Mouse (Mus musculus): Measurements from ENCODE around the gene Hmg20a. TPM values are rescaled to one million over a fixed set of nuclear protein-coding genes. Genes with fewer than 3 reads are reported as not detected.
"Not testable (repeated sequence)": the region's sequence is repeated elsewhere in the genome, so short reads cannot be mapped to it uniquely, and the experiment has no call there.

Gene Hmg20a
- polyA plus RNA-seq, 1 experiment from 2014 or later: 36.2 TPM

DNA sequence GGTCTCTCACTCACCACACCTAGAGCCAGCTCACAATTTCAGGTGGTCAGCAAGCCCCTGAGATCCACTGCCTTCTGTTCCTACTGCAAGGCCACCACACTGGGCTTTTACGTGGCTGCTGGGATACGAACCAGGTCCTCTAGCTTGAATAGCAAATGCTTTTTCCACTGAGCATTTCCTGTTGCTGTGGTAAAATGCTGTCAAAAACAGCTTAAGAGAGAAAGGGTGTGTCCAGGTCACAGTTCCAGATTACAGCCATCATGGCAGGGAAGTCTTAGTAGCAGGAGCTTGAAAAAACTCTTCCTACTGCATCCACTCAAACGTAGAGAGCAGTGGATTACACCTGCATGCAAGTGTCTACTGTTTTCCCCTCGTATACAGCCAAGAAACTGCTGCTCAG is 6.5 kb downstream of the Hmg20a start:
- 80% methylated on average over 4 of the region's 4 CpGs for WGBS
- TF ChIP-seq CTCF (IDR thresholded peaks at IDR 0.05; ENCODE audit: low read depth): no peak
- no peak overlapping the region for H3K4me3 ChIP-seq (replicated peaks; ENCODE audit: low read depth, low read length)

DNA sequence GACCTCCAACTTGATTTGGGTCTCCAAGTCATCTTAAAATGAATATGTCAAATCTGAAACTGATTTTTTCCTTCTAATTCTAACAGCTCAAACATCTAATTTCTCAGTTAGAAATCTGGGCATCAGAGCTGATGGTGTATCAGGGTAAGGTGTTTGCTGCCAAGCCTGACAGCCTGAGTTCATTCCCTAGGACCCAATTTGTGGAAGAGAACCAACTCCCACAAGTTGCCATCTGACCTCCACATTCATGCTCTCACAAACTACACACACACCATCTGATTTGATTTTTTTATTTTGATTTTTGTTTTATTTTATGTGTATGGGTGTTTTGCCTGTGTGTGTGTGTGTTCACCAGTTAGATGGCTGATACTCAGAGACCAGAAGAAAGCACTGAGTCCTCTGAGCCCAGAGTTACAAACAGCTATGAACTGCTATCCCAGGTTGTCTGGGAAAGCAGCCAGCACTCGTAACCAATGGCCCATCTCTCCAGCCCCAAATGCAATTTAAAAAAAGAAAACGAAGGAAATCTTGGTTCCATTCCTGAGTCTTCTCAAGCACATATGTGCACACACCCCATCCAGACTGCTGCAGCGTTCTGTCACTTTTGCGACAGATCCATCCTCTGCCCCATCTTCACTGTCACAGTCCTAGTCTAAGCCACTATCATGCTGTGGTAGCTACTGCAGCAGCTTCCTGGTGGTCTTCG is 17.6 kb downstream of the Hmg20a start:
- Histone ChIP-seq H3K27ac (no peak overlapping the region), H3K9ac (ENCODE audit: low read depth, low read length) (no peak overlapping the region), H3K4me1 (replicated peaks; ENCODE audit: insufficient read depth, low read length) (no peaks in the 10 kb centered on the region), H3K36me3 (ENCODE audit: insufficient read depth, low read length) (no peaks in the 10 kb centered on the region), H3K9me3 (replicated peaks; ENCODE audit: low read length) (no peaks in the 10 kb centered on the region), H3K27me3 (ENCODE audit: insufficient read depth, low read length) (no peaks in the 10 kb centered on the region), H3K4me3 (replicated peaks; ENCODE audit: low read depth, low read length) (no peak overlapping the region), H3K4me2 (ENCODE audit: low read length) (no peak overlapping the region)
- no peak for TF ChIP-seq CTCF (IDR thresholded peaks at IDR 0.05; ENCODE audit: low read depth)
- 78% methylated on average over 5 of the region's 5 CpGs for WGBS
- DNase-seq (ENCODE audit: low spot score): no peak
- ATAC-seq (replicated peaks; ENCODE audit: low FRiP score, low read depth): no peak

More for the DNA sequence above, 6.5 kb downstream of the Hmg20a start:
- Histone ChIP-seq H3K36me3 (ENCODE audit: insufficient read depth, low read length) (no peaks in the 10 kb centered on the region), H3K27ac (peak overlapping the region; percentile 19; the same call in 1 of the 2 replicates), H3K4me1 (replicated peaks; ENCODE audit: insufficient read depth, low read length) (0 out of 2 replicates have a peak, but pooled peaks cover 3% of the 10 kb centered on the region), H3K9me3 (replicated peaks; ENCODE audit: low read length) (no peaks in the 10 kb centered on the region), H3K4me2 (ENCODE audit: low read length) (no peak overlapping the region), H3K27me3 (ENCODE audit: insufficient read depth, low read length) (no peaks in the 10 kb centered on the region), H3K9ac (ENCODE audit: low read depth, low read length) (no peak overlapping the region)
- no peak for ATAC-seq (replicated peaks; ENCODE audit: low FRiP score, low read depth)
- DNase-seq (ENCODE audit: low spot score): no peak

DNA sequence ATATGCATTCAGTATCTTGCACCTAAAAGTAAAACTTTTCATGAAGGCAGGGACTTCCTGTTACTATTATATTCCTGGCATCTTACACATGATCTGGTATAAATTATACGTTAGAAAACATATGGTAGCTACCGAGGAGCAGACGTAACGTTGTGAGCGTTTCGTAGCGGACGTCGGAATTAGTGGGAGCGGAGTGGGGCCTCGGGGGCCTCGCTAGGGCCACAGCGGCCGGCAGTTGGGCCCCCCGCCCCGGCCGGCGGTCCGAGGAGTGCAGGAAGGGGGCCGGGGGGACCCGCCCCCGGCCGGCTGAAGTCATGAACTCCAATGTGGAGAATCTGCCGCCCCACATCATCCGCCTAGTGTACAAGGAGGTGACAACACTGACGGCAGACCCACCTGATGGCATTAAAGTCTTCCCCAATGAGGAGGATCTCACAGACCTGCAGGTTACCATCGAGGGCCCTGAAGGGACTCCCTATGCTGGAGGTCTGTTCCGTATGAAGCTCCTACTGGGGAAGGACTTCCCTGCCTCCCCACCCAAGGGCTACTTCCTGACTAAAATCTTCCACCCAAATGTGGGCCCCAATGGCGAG is 19.0 kb downstream of the Hmg20a start:
- H3K27me3 ChIP-seq (ENCODE audit: insufficient read depth, low read length); H3K27ac ChIP-seq; H3K4me2 ChIP-seq (ENCODE audit: low read length); H3K9me3 ChIP-seq (replicated peaks; ENCODE audit: low read length); ATAC-seq (replicated peaks; ENCODE audit: low FRiP score, low read depth); H3K9ac ChIP-seq (ENCODE audit: low read depth, low read length); H3K4me1 ChIP-seq (replicated peaks; ENCODE audit: insufficient read depth, low read length); DNase-seq (ENCODE audit: low spot score); H3K36me3 ChIP-seq (ENCODE audit: insufficient read depth, low read length); H3K4me3 ChIP-seq (replicated peaks; ENCODE audit: low read depth, low read length): not testable (repeated sequence)
- 92% methylated on average over 20 of the region's 29 CpGs for WGBS

DNA sequence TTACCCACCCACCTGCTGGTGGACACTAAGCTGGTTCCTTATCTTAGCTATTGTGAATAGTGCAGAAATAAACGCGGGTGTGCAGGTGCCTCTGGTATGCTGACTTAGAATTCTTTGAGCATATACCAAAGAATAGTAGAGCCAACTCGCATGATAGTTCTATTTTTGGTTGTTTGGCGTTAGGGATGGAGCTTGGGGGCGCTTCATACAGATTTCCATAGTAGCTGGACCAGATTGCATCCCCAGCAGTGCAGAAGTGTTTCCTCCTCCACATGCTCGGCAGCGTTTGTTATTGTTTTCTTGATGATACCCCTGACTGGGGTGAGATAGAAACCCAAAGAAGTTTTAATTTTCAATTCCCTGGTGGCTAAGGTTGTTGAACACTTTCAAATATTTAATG is 21.3 kb downstream of the Hmg20a start:
- 57% methylated on average over 7 of the region's 7 CpGs for WGBS
- Histone ChIP-seq H3K9me3 (replicated peaks; ENCODE audit: low read length) (no peaks in the 10 kb centered on the region), H3K9ac (ENCODE audit: low read depth, low read length) (no peak overlapping the region), H3K27ac (no peak overlapping the region), H3K4me1 (replicated peaks; ENCODE audit: insufficient read depth, low read length) (no peaks in the 10 kb centered on the region), H3K36me3 (ENCODE audit: insufficient read depth, low read length) (no peaks in the 10 kb centered on the region), H3K4me3 (replicated peaks; ENCODE audit: low read depth, low read length) (no peak overlapping the region), H3K4me2 (ENCODE audit: low read length) (no peak overlapping the region), H3K27me3 (ENCODE audit: insufficient read depth, low read length) (no peaks in the 10 kb centered on the region)
- DNase-seq (ENCODE audit: low spot score): no peak
- no peak for ATAC-seq (replicated peaks; ENCODE audit: low FRiP score, low read depth)
- TF ChIP-seq CTCF (IDR thresholded peaks at IDR 0.05; ENCODE audit: low read depth): no peak

DNA sequence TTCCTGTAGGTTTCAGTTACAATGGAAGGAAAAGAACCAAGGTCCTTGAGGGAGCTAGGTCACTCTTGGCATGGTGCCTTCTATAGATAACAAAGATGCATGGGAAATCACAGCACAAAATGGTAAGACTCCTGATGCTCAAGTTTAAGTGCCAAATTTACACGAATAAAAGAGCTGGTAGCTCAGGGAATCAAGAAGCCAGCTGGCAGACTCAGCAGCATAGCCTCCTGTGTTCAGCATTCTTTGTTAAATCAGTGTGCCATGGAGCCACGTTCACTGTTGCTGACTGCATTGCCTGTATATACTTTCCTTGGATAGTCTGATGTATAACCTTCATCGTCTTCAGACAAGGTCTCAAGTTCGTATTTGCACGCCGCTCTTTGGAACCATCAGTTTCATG is 33.2 kb downstream of the Hmg20a start:
- no peak overlapping the region for H3K27ac ChIP-seq
- H3K27me3 ChIP-seq (ENCODE audit: insufficient read depth, low read length): no peaks in the 10 kb centered on the region
- H3K4me1 ChIP-seq (replicated peaks; ENCODE audit: insufficient read depth, low read length): no peaks in the 10 kb centered on the region
- WGBS: 89% methylated on average over 6 of the region's 6 CpGs
- no peak overlapping the region for H3K4me2 ChIP-seq (ENCODE audit: low read length)
- no peaks in the 10 kb centered on the region for H3K36me3 ChIP-seq (ENCODE audit: insufficient read depth, low read length)
- no peak for TF ChIP-seq CTCF (IDR thresholded peaks at IDR 0.05; ENCODE audit: low read depth)
- H3K9me3 ChIP-seq (replicated peaks; ENCODE audit: low read length): no peaks in the 10 kb centered on the region
- ATAC-seq (replicated peaks; ENCODE audit: low FRiP score, low read depth) (no peak), DNase-seq (ENCODE audit: low spot score) (no peak)
- no peak overlapping the region for H3K9ac ChIP-seq (ENCODE audit: low read depth, low read length)
- H3K4me3 ChIP-seq (replicated peaks; ENCODE audit: low read depth, low read length): no peak overlapping the region

DNA sequence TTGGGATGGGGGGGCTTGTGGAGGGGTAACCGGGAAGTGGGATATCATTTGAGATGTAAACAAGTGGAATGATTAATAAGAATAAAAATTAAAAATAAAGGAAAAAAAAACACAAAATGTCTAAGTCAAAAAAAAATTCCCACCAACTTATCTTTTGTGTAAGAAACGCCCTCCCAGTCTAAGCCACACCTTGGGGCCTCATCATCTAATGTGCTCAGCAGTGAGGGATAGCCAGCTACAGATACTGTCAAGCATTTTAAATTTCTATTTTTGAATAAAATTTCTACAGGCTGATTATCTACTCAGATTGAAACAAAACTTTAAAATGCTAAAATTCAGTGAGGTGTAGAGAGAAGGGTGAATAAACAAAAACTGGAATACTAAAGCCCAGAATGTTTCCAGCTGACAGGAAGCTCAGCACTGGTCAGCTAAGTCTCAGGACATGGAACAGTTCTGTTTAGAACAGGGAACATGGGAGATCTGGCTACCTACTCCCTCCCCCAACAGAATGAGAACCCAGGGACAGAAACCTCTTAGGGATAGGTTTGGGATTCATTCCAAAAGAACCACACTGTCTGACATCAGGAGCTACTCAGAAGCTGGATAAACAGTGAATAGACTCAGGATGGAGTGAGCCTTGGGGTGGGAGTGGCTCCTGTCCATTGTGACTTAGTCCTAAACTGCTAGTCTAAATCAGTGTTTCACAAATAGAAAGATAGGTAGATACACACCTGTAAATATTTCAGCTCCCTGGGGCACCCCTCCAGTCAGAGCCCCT is 34.8 kb downstream of the Hmg20a start:
- Histone ChIP-seq H3K27me3 (ENCODE audit: insufficient read depth, low read length) (no peaks in the 10 kb centered on the region), H3K4me2 (ENCODE audit: low read length) (no peak overlapping the region), H3K36me3 (ENCODE audit: insufficient read depth, low read length) (no peaks in the 10 kb centered on the region), H3K4me3 (replicated peaks; ENCODE audit: low read depth, low read length) (no peak overlapping the region), H3K4me1 (replicated peaks; ENCODE audit: insufficient read depth, low read length) (no peaks in the 10 kb centered on the region), H3K27ac (no peak overlapping the region), H3K9me3 (replicated peaks; ENCODE audit: low read length) (no peaks in the 10 kb centered on the region), H3K9ac (ENCODE audit: low read depth, low read length) (no peak overlapping the region)
- 88% methylated on average over 2 of the region's 2 CpGs for WGBS
- TF ChIP-seq CTCF (IDR thresholded peaks at IDR 0.05; ENCODE audit: low read depth): no peak
- DNase-seq (ENCODE audit: low spot score) (no peak), ATAC-seq (replicated peaks; ENCODE audit: low FRiP score, low read depth) (no peak)
